Mouse (Mus musculus) left cerebral cortex, adult 8-10 months (tissue): ENCODE measurements around the gene Gsc2. TPM values are rescaled to one million over a fixed set of nuclear protein-coding genes. Genes with fewer than 3 reads are reported as not detected.
A peak's percentile ranks its signal among the peaks of the same experiment; 100 is the strongest.

ENCODE experiments used
- DNase-seq, 2 experiments: peaks; one replicate each; pipeline ENCODE4 v3.0.0; 2022; ENCODE audit warnings: low spot score in 2 of 2
- total RNA-seq, 4 experiments: library from RNA; stranded (reverse); gene quantifications; 2 replicates each; pipeline ENCODE4 v1.2.4; 2022

Gsc2 gene
- total RNA-seq, 4 experiments from 2014 or later = 0.52 TPM; not detected in 3

DNA sequence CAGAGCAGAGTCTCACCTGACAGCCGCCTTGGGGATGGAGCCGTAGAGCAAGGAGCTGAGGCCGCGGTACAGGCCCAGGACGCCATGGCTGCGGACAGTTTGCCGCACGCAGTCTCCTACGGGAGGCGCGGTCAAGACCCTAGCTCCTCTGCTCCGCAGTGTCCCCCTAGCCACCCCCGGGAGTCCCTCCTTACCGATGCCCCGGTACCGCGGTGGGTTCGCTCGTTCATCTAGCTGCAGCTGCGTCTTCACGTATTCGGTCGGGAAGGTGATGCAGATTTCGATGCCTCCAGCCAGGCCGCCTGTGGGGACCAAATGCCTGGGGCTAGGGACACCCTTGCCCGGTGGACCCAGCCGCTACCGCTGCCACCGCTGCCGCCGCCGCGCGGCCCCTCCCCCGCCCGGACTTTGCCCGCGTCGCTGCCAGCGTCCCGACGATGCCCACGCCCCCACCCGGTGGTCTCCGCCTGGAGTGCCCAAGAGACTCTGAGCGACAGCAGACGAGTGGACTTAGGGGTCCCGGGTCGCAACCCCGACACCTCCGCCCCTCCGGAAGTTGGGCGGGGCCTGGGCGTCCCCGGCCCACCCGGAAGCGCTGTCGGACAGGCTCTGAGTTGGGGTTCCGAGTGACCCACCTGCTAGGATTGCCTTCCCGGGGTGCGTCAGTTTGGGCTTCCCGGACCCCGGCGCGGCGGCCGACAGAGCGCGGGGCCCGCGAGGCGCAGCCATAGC lies 12.7 kb upstream of the Gsc2 start:
- no peak for DNase-seq

DNA sequence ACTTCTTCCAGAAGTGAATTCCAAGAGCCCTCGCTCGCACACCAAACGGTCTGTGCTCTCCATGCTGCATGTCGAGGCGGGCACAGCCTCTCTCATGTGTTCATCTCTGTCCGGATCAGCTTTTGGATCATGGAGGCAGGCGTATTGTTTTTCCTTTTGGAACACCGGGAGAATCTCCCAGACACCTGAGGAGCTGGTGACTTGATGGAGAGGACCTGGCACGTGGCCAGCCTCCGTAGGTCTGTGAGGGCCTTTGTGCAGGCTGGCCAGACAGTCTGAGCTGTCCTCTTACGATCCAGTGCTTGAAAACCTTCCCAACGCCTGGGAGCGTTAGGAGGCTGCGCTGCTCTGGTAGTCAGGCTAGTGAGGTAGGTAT lies 7.3 kb upstream of the Gsc2 start:
- DNase-seq = no peak

DNA sequence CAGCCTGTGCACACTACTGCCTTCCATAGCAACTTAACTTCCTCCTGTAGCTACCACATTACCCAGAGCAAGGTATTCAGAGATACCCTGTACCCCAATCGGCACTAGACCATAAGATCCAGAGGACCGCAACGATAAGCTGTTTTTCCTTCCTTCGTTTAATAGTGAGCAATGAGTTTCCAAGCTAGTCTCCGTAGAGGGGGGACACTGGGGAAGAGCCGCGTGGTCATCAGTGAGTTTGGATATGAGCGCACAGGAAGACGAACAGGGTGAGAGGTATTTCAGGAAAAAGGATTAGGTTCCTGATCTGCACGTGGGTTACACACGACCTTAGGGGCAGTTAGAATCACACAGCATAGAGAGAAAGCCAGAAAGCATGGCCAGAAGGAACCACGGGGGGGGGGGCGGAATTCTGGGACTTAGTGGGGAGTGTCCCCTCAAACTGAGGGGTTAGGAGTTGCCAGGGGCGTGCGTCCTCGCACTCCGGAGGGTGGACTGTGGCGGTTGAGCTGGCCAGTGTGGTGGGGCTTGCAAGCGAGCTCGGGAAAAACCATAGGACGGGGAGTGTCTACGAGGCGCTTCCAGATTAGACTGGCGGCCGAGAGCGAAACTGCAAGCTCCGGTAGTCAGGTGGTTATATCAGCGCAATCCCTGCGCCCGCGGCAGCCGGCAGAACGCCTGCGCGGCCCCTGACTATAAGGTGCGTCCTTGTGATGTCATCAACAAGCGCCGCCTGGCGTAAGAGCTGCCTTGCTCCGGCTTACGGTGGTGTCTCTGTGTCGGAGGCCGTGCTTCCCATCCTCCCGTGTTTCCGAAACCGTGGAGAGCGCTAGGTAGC lies 6.7 kb upstream of the Gsc2 start:
- peak; percentile 92 to 96 for DNase-seq

DNA sequence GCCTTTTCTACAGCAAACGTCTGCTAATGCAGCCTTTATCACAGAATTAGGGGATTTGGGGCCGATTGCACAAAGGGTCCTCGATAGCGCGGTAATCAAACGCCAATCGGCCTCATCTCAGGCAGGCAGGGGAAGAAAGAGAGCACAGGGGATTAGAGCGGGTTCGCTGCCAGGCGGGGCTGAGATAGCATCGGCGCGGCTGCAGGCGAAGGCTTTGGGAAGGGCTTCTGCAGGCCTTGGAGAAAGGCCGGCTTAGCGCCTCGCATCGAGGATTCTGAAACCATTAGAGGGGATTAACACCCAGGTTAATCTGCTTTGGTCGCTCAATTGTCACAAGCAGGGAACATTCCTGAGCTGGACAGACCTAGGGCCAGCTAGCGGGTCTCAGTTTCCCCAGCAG lies 5.7 kb upstream of the Gsc2 start:
- no peak for DNase-seq

DNA sequence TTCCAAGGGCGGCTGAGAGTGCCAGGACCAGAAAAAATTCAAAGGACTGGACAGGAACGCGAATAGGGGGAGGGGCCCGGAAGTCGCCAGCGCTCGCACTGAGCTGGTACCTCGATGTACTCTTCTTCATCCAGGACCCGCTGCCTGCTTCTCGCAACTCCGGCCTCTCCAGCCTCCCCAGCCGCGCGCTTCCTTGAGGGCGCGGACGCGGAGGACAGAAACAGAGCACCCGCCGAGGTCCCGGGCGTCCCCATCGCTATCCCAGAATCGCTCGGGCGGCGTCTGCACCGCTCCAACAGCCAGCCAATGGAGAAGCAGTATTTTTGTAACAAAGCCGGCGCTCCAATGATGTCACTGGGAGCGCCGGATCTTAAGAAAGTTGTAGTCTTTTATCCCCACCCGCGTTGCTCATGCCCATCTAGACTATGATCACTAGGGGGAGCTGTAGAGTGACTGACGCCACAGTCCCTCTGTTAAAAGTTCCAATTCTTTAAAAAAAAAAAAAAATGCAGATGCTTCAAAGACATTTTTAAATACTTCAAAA lies 3.7 kb downstream of the Gsc2 start, which contains the start of gene Ess2:
Gene Ess2, minus strand, starts transcription at position 297 of the 544 bp plus-strand sequence.
- DNase-seq = peak; percentile 81 to 92

DNA sequence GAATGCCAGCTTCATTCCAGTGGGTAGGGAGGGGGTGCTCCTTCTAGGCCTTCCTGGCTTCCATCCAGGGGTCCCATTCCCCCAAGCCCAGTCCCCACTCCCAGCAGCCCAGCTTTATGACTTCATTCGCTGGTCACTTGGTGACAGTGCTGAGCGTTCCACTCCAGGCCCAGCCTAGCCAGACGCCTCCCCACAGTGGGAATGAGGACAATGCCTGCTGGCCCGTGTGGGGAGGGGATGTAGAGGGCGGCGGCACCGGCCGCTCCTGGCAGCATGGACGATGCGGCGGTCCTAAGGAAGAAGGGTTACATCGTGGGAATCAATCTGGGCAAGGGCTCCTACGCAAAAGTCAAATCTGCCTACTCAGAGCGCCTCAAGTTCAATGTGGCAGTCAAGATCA lies 16.4 kb downstream of the Gsc2 start, which contains the start of the genes Dgcr2 and Tssk2:
Gene Dgcr2, minus strand, starts transcription at position 101 of the 400 bp plus-strand sequence.
Gene Tssk2, plus strand, starts transcription at position 176 of the 400 bp plus-strand sequence.
- no peak for DNase-seq

DNA sequence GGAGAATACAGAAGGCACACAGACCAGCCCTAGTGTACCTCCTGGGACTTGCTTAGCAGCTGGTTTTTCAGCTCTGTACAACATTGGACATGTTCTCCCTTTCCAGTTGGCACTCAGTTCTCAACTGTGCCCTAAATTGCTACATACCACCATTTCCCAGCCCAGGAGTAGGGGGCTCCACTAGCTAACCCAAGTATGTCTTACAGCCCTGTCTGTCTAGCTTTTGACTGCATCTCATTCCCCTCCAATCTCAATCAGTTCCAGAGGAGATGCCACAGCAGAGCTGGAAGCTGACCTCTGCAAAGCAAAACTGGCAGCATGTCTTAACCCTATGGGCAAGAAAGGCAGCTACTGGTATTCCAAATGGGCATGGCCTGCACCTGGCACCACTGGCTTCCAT lies 18.8 kb downstream of the Gsc2 start:
- no peak for DNase-seq

DNA sequence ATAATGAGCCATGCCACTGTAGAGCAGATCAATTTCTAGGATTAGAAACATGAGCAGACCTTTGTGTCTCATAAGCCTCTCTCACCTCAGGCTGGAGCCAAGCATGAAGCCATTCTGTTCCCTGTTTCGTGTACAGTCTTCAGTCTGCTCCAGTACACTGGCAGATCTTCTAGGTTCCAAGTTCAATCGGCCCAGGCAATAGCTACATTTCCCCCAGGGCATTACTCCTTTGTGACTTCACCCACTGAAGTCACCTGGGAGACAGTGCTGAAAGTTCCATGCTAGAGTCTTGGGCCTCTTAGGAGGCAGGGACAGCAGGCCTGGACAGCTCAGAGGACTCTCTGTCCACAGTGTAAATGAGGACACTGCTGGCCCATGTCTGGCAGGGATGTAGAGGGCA lies 20.9 kb downstream of the Gsc2 start, which contains the start of gene Tssk1:
Gene Tssk1, plus strand, starts transcription at position 301 of the 400 bp plus-strand sequence.
- DNase-seq = no peak

DNA sequence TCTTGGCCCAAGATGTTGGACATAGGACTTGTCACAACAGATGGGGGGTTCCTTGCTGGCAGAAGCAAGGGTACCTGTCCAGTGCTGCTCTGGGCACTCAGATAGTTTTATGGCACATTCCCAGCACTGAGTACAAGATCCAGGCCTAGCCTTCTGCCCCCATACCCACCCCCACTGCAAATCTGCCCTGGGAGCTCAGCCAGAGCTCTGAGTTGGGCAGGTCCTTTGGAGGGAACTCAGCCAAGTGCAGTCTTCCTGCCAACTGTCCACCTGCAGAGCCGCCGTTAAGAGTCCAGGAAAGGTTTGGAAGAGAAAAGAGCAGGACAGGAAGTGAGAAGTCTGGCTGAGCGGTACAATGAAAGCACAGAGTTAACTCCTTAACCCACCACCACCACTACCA lies 22.3 kb downstream of the Gsc2 start:
- DNase-seq = no peak

DNA sequence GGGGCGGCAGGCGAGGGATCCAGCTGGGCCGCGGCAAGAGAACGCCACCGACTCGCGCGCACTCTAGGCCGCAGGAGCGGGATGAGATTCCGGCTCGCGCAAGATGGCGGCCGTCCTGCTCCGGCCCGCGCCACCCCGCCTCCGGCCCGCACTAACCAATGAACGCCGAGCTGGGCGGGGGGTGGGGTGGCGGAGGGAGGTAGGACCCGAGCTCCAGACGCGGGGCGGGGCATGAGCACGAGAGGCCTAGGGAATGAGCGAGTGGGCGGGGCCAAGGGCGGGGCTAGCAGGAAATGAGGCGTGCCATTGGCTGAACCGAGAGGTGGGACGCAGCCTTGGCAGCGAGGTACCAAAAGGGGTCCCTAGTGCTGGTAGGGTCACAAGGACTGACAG lies 23.3 kb downstream of the Gsc2 start, which contains the start of gene Gm20518:
Gene Gm20518, minus strand, starts transcription at position 105 of the 393 bp plus-strand sequence.
- DNase-seq = peak; percentile 98

DNA sequence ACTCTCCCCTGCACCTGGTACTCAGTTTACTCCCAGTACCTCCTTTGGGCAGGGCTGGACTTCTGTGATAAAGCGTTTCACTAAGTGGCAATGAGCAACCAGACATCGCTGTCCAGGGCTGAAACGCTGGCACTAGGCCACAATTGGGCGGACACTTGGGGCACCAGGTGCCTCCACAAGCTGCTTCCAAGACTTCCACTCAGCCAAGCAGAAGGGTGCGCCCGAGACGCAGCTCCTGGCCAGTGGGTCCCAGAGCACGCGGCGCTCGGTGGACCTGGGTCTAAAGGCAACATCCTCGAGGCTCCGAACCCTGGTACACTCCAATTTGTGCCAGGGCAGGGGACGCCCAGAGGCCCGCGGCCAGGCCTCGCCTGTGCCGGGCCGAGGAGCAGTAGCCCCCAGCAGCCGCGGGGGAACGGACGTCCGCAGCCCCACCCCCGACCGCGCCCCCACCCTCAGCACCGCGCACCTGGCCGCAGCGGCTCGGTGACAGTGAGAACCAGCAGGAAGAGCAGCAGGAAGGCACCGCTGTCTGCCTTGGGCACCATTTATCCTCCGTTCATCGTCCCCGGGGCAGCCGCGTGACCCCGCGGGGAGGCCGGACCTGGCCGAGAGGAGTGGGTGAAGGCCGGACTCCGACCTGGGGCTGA lies 23.8 kb downstream of the Gsc2 start:
- peak; percentile 32 to 58 for DNase-seq

DNA sequence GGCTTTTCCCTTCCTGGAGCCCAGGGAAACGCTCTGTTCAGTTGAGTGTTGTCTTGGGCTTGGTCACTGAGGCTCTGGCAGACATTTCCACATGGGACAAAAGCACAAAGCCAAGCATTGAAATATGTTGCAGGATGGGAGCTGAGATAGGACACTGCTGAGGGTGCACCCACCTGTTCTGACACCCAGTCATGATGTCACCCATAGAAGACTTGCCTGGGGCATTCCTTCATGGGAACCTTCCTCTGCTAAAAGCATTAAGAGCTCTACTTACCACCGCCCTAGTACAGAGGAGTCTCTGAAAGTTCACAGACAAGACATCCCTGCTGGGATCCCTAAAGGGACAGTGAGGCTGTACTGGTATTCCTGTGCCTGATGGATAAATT lies 24.5 kb downstream of the Gsc2 start:
- DNase-seq = no peak

DNA sequence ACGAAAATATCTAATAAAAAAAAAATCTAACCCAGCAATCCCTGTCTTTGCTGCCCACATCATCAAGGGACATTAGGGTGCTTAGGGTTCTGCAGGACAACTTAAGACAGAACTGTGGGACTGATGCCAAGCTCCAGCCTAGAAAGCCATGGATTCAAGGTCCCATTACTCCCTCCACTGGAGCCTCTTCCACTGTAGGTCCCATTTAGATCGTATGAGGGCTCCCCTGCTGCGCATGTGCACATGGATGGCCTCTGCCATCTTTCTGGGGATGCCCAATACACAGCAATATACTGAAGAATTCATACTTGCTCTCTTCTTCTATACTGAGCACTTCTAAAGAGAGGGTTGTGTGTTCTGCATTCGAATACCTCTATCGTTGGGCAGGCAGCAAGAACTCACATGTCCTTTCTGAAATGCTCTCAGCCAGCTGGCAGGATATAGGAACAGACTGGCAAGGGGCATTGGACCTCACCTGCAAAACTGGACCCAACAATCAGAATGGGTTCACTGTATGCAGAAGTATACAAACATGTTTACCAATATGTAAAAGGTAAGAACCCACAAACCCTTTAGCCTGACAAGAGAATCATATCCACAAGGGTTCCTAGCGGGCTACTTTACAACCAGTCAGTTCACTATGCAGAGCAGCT lies 25.0 kb downstream of the Gsc2 start:
- no peak for DNase-seq

DNA sequence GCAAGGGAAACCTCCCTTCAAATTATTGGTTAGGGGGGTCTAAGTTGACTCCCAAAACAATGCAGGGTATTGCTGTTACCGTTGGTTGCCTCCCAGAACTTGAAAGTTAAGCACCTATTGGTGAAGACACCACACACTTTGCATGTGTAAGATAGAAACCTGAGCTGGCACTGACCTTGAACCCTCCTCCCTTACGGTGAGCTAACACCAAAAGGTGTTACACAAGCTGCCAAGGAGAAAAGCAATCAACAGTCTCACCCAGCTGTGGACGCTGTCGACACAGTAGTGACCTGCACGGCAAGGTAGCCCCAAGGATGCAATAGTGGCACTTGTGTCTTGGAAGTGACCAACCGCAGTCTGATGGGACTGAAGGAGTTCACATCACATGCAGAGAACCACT lies 30.7 kb downstream of the Gsc2 start:
- no peak for DNase-seq

DNA sequence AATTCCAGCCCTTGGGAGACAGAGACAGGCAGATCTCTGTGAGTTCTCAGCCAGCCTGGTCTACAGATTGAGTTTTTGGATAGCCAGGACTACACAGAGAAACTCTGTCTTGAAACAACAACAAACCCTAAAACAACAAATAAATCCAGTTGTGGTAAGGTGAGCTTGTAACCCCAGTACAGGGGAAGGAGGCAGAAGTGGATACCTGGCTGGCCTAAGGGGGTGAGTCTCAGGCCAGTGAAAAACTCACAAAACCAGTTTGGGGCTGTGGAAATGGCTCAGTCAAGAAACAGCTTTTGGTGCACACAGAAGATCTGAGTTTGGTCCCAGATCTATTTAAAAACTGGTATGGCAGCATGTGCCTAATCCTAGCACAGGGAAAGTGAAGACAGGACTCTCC lies 32.7 kb downstream of the Gsc2 start:
- no peak for DNase-seq

DNA sequence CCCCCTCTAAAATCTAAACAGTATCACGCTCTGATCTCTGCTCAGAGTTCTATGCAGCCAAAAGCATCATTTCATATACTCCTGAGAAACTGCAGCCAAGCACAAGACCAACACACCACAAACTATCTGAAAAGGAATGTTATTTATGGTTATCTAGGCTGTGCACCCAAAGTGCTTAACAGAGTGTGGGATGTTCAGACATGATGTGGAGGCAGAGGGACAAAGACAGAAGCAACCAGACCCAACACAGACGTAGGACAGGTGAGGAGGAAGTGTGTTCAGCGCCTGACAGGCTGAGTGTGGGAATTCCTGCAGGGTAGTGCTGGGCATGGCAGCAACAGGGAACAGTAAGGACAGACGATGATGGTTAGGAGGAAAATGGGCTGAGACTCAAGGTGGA lies 35.3 kb downstream of the Gsc2 start:
- peak in 1 of 2 experiments; percentile 58 for DNase-seq

DNA sequence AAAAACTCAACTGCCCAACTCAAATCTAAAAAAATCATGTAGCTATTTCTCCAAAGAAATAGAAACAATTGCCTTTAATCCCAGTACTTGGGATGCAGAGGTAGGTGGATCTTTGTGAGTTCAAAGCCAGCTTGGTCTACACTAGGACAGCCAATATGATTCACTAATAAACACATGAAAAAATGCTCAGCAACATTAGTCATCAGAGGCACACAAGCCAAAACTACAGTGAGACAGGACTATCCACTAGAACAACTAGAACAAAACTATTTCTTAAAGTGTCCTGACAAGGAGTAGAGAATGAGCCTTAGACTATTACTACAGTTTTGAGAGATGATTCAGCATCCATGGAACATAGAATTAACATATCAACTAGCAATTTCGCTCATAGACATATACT lies 38.8 kb downstream of the Gsc2 start:
- no peak for DNase-seq

DNA sequence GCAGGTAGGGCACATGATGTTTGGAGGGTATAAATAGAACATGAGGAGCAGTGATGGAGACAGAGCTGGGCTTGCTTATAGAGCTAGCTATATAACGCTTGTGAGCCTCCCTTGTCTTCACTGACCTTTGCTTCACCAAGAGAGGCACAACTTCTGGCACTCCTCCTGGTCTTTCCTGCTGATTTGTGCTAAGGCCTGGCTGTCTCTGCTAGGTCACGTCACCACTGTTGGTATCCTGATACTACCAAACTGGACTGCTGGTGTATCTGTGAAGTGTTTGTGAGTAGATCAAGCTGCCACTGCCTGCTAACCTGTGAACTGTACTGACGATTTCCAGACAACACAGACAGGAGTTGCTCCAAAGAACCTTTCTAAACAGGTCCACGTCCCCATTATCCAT lies 39.7 kb downstream of the Gsc2 start:
- DNase-seq = no peak

DNA sequence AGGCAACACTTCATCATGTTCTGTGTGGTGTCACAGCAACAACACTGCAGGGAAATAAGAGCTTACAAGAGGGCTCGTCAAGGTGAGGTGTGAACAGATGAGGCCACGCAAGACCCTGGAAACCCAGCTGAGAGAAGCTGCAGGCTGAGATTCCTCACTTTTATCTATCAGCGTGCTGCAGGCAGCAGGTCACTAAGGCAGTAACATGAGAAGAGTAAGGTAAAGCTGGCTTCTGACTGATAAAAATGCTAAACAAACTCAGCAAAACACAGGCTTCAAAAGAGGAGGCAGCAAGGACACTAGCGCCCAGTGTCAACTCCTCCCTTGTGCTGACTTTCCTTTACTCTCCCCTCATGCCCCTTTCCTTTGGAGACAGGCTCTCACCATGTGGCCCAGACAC lies 41.9 kb downstream of the Gsc2 start:
- no peak for DNase-seq

DNA sequence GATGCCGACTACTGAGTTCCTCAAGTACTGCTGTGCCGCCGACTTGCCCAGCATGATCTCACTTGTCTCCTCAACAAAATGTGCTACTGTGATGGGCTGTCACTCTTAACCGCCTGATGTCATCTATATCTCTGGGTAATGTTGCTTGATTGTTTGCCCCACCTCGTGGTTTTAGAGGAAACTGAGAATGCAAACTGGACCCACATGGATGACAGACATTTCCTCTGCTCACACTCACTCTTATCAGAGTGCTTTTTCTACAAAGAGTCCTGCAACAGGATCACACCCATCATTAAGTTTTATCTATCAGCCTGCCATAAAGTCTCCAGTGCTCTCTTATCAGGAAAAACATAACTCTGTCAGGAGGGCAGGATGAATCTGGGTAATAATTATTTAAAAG lies 43.6 kb downstream of the Gsc2 start:
- no peak for DNase-seq

DNA sequence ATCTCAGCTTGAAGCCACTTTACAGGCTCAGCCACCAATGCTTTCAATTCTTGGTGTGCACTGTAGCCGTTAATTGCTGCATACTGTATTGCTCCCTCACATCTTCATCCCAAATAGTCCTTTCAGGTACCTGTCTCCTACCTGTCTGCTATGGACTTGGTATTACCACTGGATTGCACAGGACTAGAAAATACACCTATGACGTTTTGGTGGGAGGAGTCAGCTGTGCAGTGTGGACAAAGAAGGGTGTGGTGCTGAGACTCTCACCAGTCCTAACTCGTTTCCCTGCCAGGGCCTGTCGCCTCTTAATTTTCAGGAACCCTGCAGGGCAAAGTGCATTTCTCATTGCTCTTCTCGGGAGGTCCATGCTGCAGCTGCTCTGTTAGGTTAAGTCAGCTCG lies 49.1 kb downstream of the Gsc2 start:
- no peak for DNase-seq
